Mouse (Mus musculus): Measurements from ENCODE around the gene Macrod2. TPM values are rescaled to one million over a fixed set of nuclear protein-coding genes. Genes with fewer than 3 reads are reported as not detected.

Gene Macrod2
- polyA plus RNA-seq, 1 experiment: 16.3 TPM

- no peak overlapping the region for H3K4me3 ChIP-seq (ENCODE audit: control insufficient read depth, low read depth, low read length)
- no peaks in the 10 kb centered on the region for H3K36me3 ChIP-seq (ENCODE audit: control insufficient read depth, insufficient read depth, low read length)
- H3K27me3 ChIP-seq (ENCODE audit: control insufficient read depth, insufficient read depth, low read length): no peaks in the 10 kb centered on the region
- no peak for TF ChIP-seq POLR2A (IDR thresholded peaks at IDR 0.05; ENCODE audit: control insufficient read depth, low read depth, low read length)
- no peak for TF ChIP-seq CTCF (IDR thresholded peaks at IDR 0.05; ENCODE audit: control insufficient read depth, insufficient read depth, insufficient replicate concordance, low read depth, low read length)
- no peaks in the 10 kb centered on the region for H3K4me1 ChIP-seq (ENCODE audit: control insufficient read depth, insufficient read depth, low read length)
- H3K27ac ChIP-seq (ENCODE audit: control insufficient read depth, insufficient read depth, low read depth, low read length): no peak overlapping the region
Observed at GRCm38 (mm10) chr2:140763076-140763891, 368.2 kb downstream of the Macrod2 start.

- peaks cover 5% of the 10 kb centered on the region for H3K4me1 ChIP-seq (ENCODE audit: control insufficient read depth, insufficient read depth, low read length)
- no peak overlapping the region for H3K4me3 ChIP-seq (ENCODE audit: control insufficient read depth, low read depth, low read length)
- TF ChIP-seq POLR2A (IDR thresholded peaks at IDR 0.05; ENCODE audit: control insufficient read depth, low read depth, low read length): no peak
- TF ChIP-seq CTCF (IDR thresholded peaks at IDR 0.05; ENCODE audit: control insufficient read depth, insufficient read depth, insufficient replicate concordance, low read depth, low read length): no peak
- no peaks in the 10 kb centered on the region for H3K36me3 ChIP-seq (ENCODE audit: control insufficient read depth, insufficient read depth, low read length)
- H3K27ac ChIP-seq (ENCODE audit: control insufficient read depth, insufficient read depth, low read depth, low read length): no peak overlapping the region
- no peaks in the 10 kb centered on the region for H3K27me3 ChIP-seq (ENCODE audit: control insufficient read depth, insufficient read depth, low read length)
Observed at GRCm38 (mm10) chr2:140769473-140769872, 374.4 kb downstream of the Macrod2 start.

- H3K4me3 ChIP-seq (ENCODE audit: control insufficient read depth, low read depth, low read length): peak overlapping the region; percentile 54
- H3K27ac ChIP-seq (ENCODE audit: control insufficient read depth, insufficient read depth, low read depth, low read length): peak overlapping the region; percentile 47; the same call in 1 of the 2 replicates
- no peaks in the 10 kb centered on the region for H3K27me3 ChIP-seq (ENCODE audit: control insufficient read depth, insufficient read depth, low read length)
- TF ChIP-seq CTCF (IDR thresholded peaks at IDR 0.05; ENCODE audit: control insufficient read depth, insufficient read depth, insufficient replicate concordance, low read depth, low read length): no peak
- no peak for TF ChIP-seq POLR2A (IDR thresholded peaks at IDR 0.05; ENCODE audit: control insufficient read depth, low read depth, low read length)
- no peaks in the 10 kb centered on the region for H3K36me3 ChIP-seq (ENCODE audit: control insufficient read depth, insufficient read depth, low read length)
- peaks cover 5% of the 10 kb centered on the region for H3K4me1 ChIP-seq (ENCODE audit: control insufficient read depth, insufficient read depth, low read length)
Observed at GRCm38 (mm10) chr2:140772825-140773224, 377.7 kb downstream of the Macrod2 start.

GRCm38 (mm10) chr2:140773456-140773855, 378.3 kb downstream of the Macrod2 start:
- Histone ChIP-seq H3K4me1 (ENCODE audit: control insufficient read depth, insufficient read depth, low read length) (peaks cover 5% of the 10 kb centered on the region), H3K4me3 (ENCODE audit: control insufficient read depth, low read depth, low read length) (peak overlapping the region; percentile 65), H3K27ac (ENCODE audit: control insufficient read depth, insufficient read depth, low read depth, low read length) (peak overlapping the region; percentile 47; the same call in 1 of the 2 replicates), H3K27me3 (ENCODE audit: control insufficient read depth, insufficient read depth, low read length) (no peaks in the 10 kb centered on the region), H3K36me3 (ENCODE audit: control insufficient read depth, insufficient read depth, low read length) (no peaks in the 10 kb centered on the region)
- TF ChIP-seq CTCF (IDR thresholded peaks at IDR 0.05; ENCODE audit: control insufficient read depth, insufficient read depth, insufficient replicate concordance, low read depth, low read length) (no peak), POLR2A (IDR thresholded peaks at IDR 0.05; ENCODE audit: control insufficient read depth, low read depth, low read length) (no peak)

- TF ChIP-seq CTCF (IDR thresholded peaks at IDR 0.05; ENCODE audit: control insufficient read depth, insufficient read depth, insufficient replicate concordance, low read depth, low read length) (no peak), POLR2A (IDR thresholded peaks at IDR 0.05; ENCODE audit: control insufficient read depth, low read depth, low read length) (no peak)
Observed at GRCm38 (mm10) chr2:140774808-140775370, 379.8 kb downstream of the Macrod2 start.

GRCm38 (mm10) chr2:140775448-140776101, 380.5 kb downstream of the Macrod2 start:
- H3K4me1 ChIP-seq (ENCODE audit: control insufficient read depth, insufficient read depth, low read length): peaks cover 5% of the 10 kb centered on the region
- no peaks in the 10 kb centered on the region for H3K27me3 ChIP-seq (ENCODE audit: control insufficient read depth, insufficient read depth, low read length)
- H3K27ac ChIP-seq (ENCODE audit: control insufficient read depth, insufficient read depth, low read depth, low read length): no peak overlapping the region
- TF ChIP-seq POLR2A (IDR thresholded peaks at IDR 0.05; ENCODE audit: control insufficient read depth, low read depth, low read length) (no peak), CTCF (IDR thresholded peaks at IDR 0.05; ENCODE audit: control insufficient read depth, insufficient read depth, insufficient replicate concordance, low read depth, low read length) (no peak)
- no peaks in the 10 kb centered on the region for H3K36me3 ChIP-seq (ENCODE audit: control insufficient read depth, insufficient read depth, low read length)
- no peak overlapping the region for H3K4me3 ChIP-seq (ENCODE audit: control insufficient read depth, low read depth, low read length)

More at GRCm38 (mm10) chr2:140774808-140775370, 379.8 kb downstream of the Macrod2 start:
- H3K27ac ChIP-seq (ENCODE audit: control insufficient read depth, insufficient read depth, low read depth, low read length): no peak overlapping the region
- no peaks in the 10 kb centered on the region for H3K36me3 ChIP-seq (ENCODE audit: control insufficient read depth, insufficient read depth, low read length)
- H3K4me1 ChIP-seq (ENCODE audit: control insufficient read depth, insufficient read depth, low read length): peaks cover 5% of the 10 kb centered on the region
- H3K4me3 ChIP-seq (ENCODE audit: control insufficient read depth, low read depth, low read length): no peak overlapping the region
- H3K27me3 ChIP-seq (ENCODE audit: control insufficient read depth, insufficient read depth, low read length): no peaks in the 10 kb centered on the region

- Histone ChIP-seq H3K27me3 (ENCODE audit: control insufficient read depth, insufficient read depth, low read length) (no peaks in the 10 kb centered on the region), H3K27ac (ENCODE audit: control insufficient read depth, insufficient read depth, low read depth, low read length) (no peak overlapping the region), H3K36me3 (ENCODE audit: control insufficient read depth, insufficient read depth, low read length) (no peaks in the 10 kb centered on the region), H3K4me1 (ENCODE audit: control insufficient read depth, insufficient read depth, low read length) (peaks cover 2% of the 10 kb centered on the region), H3K4me3 (ENCODE audit: control insufficient read depth, low read depth, low read length) (no peak overlapping the region)
- no peak for TF ChIP-seq POLR2A (IDR thresholded peaks at IDR 0.05; ENCODE audit: control insufficient read depth, low read depth, low read length)
- TF ChIP-seq CTCF (IDR thresholded peaks at IDR 0.05; ENCODE audit: control insufficient read depth, insufficient read depth, insufficient replicate concordance, low read depth, low read length): no peak
Observed at GRCm38 (mm10) chr2:140778212-140778611, 383.1 kb downstream of the Macrod2 start.

All from testis, adult 2 months (tissue).